Mouse (Mus musculus) cortical plate, adult 2 months (tissue): ENCODE measurements at regions not wholly inside any gene's neighbourhood (a gene's known extent, or its start where the extent isn't known, plus 50 kb on each side); places are given as distances from the start of the nearest gene placed in this dataset.

Source experiments
- H3K27ac ChIP-seq: fragments of 200-500 bp; 2 replicates; pipeline ENCODE4 v1.5.1; 2012; ENCODE audit warnings: low read length, control low read depth, inconsistent platforms; ENCODE audit not compliant: insufficient read depth
- H3K4me1 ChIP-seq: fragments of 200-500 bp; 2 replicates; pipeline ENCODE4 v1.6.1; 2011; ENCODE audit warnings: low read length; ENCODE audit not compliant: control insufficient read depth, insufficient read depth
- H3K4me3 ChIP-seq: fragments of 200-500 bp; 2 replicates; pipeline ENCODE4 v1.5.1; 2011; ENCODE audit warnings: mild to moderate bottlenecking, low read length, control low read depth; ENCODE audit not compliant: insufficient read depth
- CTCF ChIP-seq: fragments of 200-500 bp; IDR thresholded peaks from 2 replicates; pipeline ENCODE4 v1.5.1; 2011; ENCODE audit warnings: mild to moderate bottlenecking, control low read depth, low read length; ENCODE audit not compliant: insufficient read depth; ENCODE audit errors: extremely low read depth
- POLR2A ChIP-seq: fragments of 200-500 bp; IDR thresholded peaks from 2 replicates; pipeline ENCODE4 v1.6.1; 2011; ENCODE audit warnings: mild to moderate bottlenecking, low read length, control low read depth; ENCODE audit not compliant: insufficient read depth; ENCODE audit errors: extremely low read depth

GRCm38 (mm10) chr10:100152821-100153220 lies 137.4 kb downstream of the Kitl start:
- Histone ChIP-seq H3K27ac (no peak overlapping the region), H3K4me3 (no peak overlapping the region), H3K4me1 (no peaks in the 10 kb centered on the region)
- TF ChIP-seq CTCF: peak; percentile 71
- TF ChIP-seq POLR2A: no peak

GRCm38 (mm10) chr10:100153311-100153710 lies 137.9 kb downstream of the Kitl start:
- H3K27ac ChIP-seq: no peak overlapping the region
- H3K4me1 ChIP-seq: no peaks in the 10 kb centered on the region
- no peak overlapping the region for H3K4me3 ChIP-seq
- TF ChIP-seq CTCF (no peak), POLR2A (no peak)

- Histone ChIP-seq H3K4me3 (no peak overlapping the region), H3K27ac (no peak overlapping the region), H3K4me1 (no peaks in the 10 kb centered on the region)
- no peak for TF ChIP-seq CTCF
- TF ChIP-seq POLR2A: no peak
Observed at GRCm38 (mm10) chr10:100155566-100155965, 140.1 kb downstream of the Kitl start.

GRCm38 (mm10) chr10:100159843-100160531 lies 144.6 kb downstream of the Kitl start:
- no peaks in the 10 kb centered on the region for H3K4me1 ChIP-seq
- peak overlapping the region; percentile 89; the same call in 1 of the 2 replicates for H3K27ac ChIP-seq
- TF ChIP-seq POLR2A: no peak
- no peak for TF ChIP-seq CTCF
- no peak overlapping the region for H3K4me3 ChIP-seq

- Histone ChIP-seq H3K27ac (peak overlapping the region; percentile 89; the same call in 1 of the 2 replicates), H3K4me1 (no peaks in the 10 kb centered on the region), H3K4me3 (no peak overlapping the region)
- TF ChIP-seq CTCF (no peak), POLR2A (no peak)
Observed at GRCm38 (mm10) chr10:100160532-100160852, 145.1 kb downstream of the Kitl start.

- peak overlapping the region; percentile 56 for H3K27ac ChIP-seq
- H3K4me3 ChIP-seq: no peak overlapping the region
- TF ChIP-seq POLR2A: no peak
- no peak for TF ChIP-seq CTCF
- no peaks in the 10 kb centered on the region for H3K4me1 ChIP-seq
Observed at GRCm38 (mm10) chr10:100161117-100161516, 145.7 kb downstream of the Kitl start.

- Histone ChIP-seq H3K4me1 (no peaks in the 10 kb centered on the region), H3K4me3 (no peak overlapping the region), H3K27ac (no peak overlapping the region)
- TF ChIP-seq POLR2A (no peak), CTCF (no peak)
Observed at GRCm38 (mm10) chr10:100164526-100164925, 149.1 kb downstream of the Kitl start.

GRCm38 (mm10) chr10:100170836-100171235 lies 155.4 kb downstream of the Kitl start:
- Histone ChIP-seq H3K27ac (no peak overlapping the region), H3K4me1 (no peaks in the 10 kb centered on the region), H3K4me3 (no peak overlapping the region)
- TF ChIP-seq CTCF (peak; percentile 32; the same call in 1 of the 2 replicates), POLR2A (no peak)

GRCm38 (mm10) chr10:100197673-100198072 lies 137.8 kb upstream of the Gm4301 start:
- TF ChIP-seq POLR2A: no peak
- TF ChIP-seq CTCF: no peak
- Histone ChIP-seq H3K27ac (no peak overlapping the region), H3K4me3 (no peak overlapping the region), H3K4me1 (no peaks in the 10 kb centered on the region)

GRCm38 (mm10) chr10:100199090-100199690 lies 136.3 kb upstream of the Gm4301 start:
- Histone ChIP-seq H3K4me3 (no peak overlapping the region), H3K27ac (no peak overlapping the region), H3K4me1 (no peaks in the 10 kb centered on the region)
- no peak for TF ChIP-seq POLR2A
- no peak for TF ChIP-seq CTCF
